Mouse (Mus musculus) E14TG2a.4 (cell line): ENCODE measurements around the gene Zfp428.

Experiments
- CTCF ChIP-seq: conservative IDR thresholded peaks from 2 replicates; pipeline ENCODE4 v1.5.1; 2014; ENCODE audit warnings: low read length
- POU5F1 ChIP-seq: IDR thresholded peaks from 2 replicates; pipeline ENCODE4 v1.6.1; 2014; ENCODE audit warnings: low read length, borderline replicate concordance

DNA sequence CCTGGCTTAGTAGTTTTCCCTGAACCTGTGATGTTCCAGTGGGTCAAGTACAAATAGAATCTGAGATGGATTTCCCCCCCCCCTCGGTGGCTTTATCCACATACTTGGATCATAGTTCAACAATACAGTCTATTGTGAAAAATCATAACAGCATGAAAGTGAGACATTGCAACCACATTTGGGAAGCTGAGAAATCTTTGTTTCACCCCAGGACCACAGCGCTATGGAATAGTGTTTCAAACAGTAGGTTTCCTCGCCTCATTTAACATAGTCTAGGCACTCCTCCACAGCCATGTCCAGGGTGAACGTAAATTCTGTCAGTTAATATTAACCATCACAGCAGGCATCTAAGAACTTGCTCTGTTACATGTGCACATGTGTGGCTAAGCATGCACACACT, 30.3 kb downstream of the Zfp428 start:
- TF ChIP-seq POU5F1 (no peak), CTCF (no peak)
